Mouse (Mus musculus) leukemia stem cell, adult 10-12 weeks (primary cell): ENCODE results near the gene Marf1. TPM values are rescaled to one million over a fixed set of nuclear protein-coding genes. Genes with fewer than 3 reads are reported as not detected.

Source experiments
- polyA plus RNA-seq: library from polyadenylated mRNA; stranded (reverse); fragments of >175 nt; gene quantifications from 2 replicates; pipeline ENCODE4 v1.2.3, GENCODE M21; 2012; ENCODE audit warnings: low replicate concordance

Marf1 gene
- polyA plus RNA-seq = 0.66 and 5.4 TPM in 2 replicates

GRCm38 (mm10) chr16:14162988-14163416 is at the start of gene Marf1, which contains the start of gene Nde1:
Gene Marf1 (minus strand): TSS chr16:14163351.
Gene Nde1 (plus strand): TSS chr16:14163275.

Other genes with a start within 250 kb of the Marf1 start
- not detected in 2 replicates for gene 2900011O08Rik, start 176.7 kb downstream of the Marf1 start, polyA plus RNA-seq
- not detected in 2 replicates for gene Ifitm7, start 176.5 kb downstream of the Marf1 start, polyA plus RNA-seq
- 7.6 and 34.0 TPM in 2 replicates for gene Nde1, start 76 bp downstream of the Marf1 start, polyA plus RNA-seq
- gene Myh11, start 128.0 kb upstream of the Marf1 start, polyA plus RNA-seq = 0.11 and 0.25 TPM in 2 replicates
- gene Fopnl, start 154.1 kb upstream of the Marf1 start, polyA plus RNA-seq = 8.3 and 23.9 TPM in 2 replicates
- 1.6 and 3.3 TPM in 2 replicates for gene Abcc1, start 198.2 kb upstream of the Marf1 start, polyA plus RNA-seq